In the genomic region with DNA sequence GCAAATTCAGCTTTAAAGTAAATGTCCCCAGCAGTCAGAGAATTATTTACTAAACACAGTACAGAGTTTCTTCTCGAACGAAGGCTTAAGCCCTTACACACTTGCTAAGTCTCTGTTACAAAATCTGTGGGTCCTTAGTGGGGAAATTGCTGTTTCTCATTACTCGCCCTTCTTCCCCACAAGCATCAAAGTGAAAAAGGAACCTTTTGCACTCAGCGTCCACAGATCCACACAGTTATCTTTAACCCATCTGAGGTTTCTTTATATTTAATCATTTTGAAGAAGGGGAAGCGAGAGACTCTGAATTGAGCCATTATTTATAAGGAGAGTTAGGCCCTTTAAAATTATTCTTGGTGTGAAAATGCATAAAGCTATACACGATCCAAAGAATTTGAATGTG, we compare ENCODE assay signal across 15 mouse cellular contexts.
"Had no signal": no experiment of that assay in that cellular context is flagged by ENCODE, and none has a peak within 500 bp of the region (broad histone marks: within the 10 kb centered on the region; RNA-seq: fewer than 3 reads in every experiment).

No protein-coding gene starts in this region.

- H3K4me2 ChIP-seq: liver, embryonic 15.5 days; lung, embryonic 15.5 days; midbrain, embryonic 11.5 days; midbrain, embryonic 13.5 days; midbrain, embryonic 15.5 days; neural tube, embryonic 12.5 days had no signal

- H3K27ac ChIP-seq: liver, embryonic 15.5 days; lung, embryonic 15.5 days; midbrain, embryonic 13.5 days; midbrain, embryonic 15.5 days; neural tube, embryonic 12.5 days had no signal

- H3K4me1 ChIP-seq: liver, embryonic 15.5 days; lung, embryonic 15.5 days; midbrain, embryonic 13.5 days; midbrain, embryonic 15.5 days; neural tube, embryonic 12.5 days had no signal

- H3K4me3 ChIP-seq: liver, embryonic 15.5 days; lung, embryonic 15.5 days; midbrain, embryonic 13.5 days; midbrain, embryonic 15.5 days; neural tube, embryonic 12.5 days had no signal

- H3K36me3 ChIP-seq: liver, embryonic 15.5 days; lung, embryonic 15.5 days; midbrain, embryonic 13.5 days; midbrain, embryonic 15.5 days; neural tube, embryonic 12.5 days had no signal

- H3K27me3 ChIP-seq: liver, embryonic 15.5 days; lung, embryonic 15.5 days; midbrain, embryonic 13.5 days; midbrain, embryonic 15.5 days; neural tube, embryonic 12.5 days had no signal

- H3K9ac ChIP-seq: liver, embryonic 15.5 days; liver, postnatal 0 days; lung, embryonic 15.5 days; midbrain, embryonic 13.5 days; midbrain, embryonic 15.5 days; neural tube, embryonic 12.5 days had no signal

- DNase-seq: liver, postnatal 0 days; lung, adult 2 months; lung, postnatal 14 days; lung, postnatal 4 days; right cerebral cortex, postnatal 14 days; thymus, adult 18-20 months; thymus, postnatal 14 days; thymus, postnatal 36 days had no signal

- ATAC-seq: liver, postnatal 0 days; lung, postnatal 0 days; midbrain, embryonic 13.5 days; midbrain, embryonic 15.5 days had no signal

- H3K9me3 ChIP-seq: liver, embryonic 15.5 days; lung, embryonic 15.5 days; midbrain, embryonic 13.5 days; midbrain, embryonic 15.5 days; neural tube, embryonic 12.5 days had no signal
